Mouse (Mus musculus) small intestine, adult 2 months (tissue): ENCODE measurements around the gene Cd200r3.

Source experiments
- CTCF ChIP-seq: fragments of 200-500 bp; IDR thresholded peaks from 2 replicates; pipeline ENCODE4 v1.5.1; 2012; ENCODE audit warnings: low read depth, mild to moderate bottlenecking, control low read depth, inconsistent platforms, low read length, moderate library complexity, mixed read lengths; ENCODE audit not compliant: insufficient replicate concordance, insufficient read length; ENCODE audit errors: extremely low read depth
- POLR2A ChIP-seq: fragments of 200-500 bp; IDR thresholded peaks from 2 replicates; pipeline ENCODE4 v1.6.1; 2012; ENCODE audit warnings: low read depth, mild to moderate bottlenecking, control low read depth, inconsistent platforms, low read length, moderate library complexity

- no peak for TF ChIP-seq CTCF
- no peak for TF ChIP-seq POLR2A
Observed at GRCm38 (mm10) chr16:44995111-44995510, 51.6 kb downstream of the Cd200r3 start.
